Mouse (Mus musculus) cerebellum, postnatal 10 days (tissue): ENCODE measurements around the gene Patl2.
A peak's percentile ranks its signal among the peaks of the same experiment; 100 is the strongest.
"Not testable (repeated sequence)": the region's sequence is repeated elsewhere in the genome, so short reads cannot be mapped to it uniquely, and the experiment has no call there.

Experiments used
- DNase-seq, 2 experiments: peaks; one replicate each; pipeline ENCODE4 v3.0.0; 2021; ENCODE audit warnings: mixed read lengths in 2 of 2

Gene Patl2

GRCm38 (mm10) chr2:122141332-122141967, 44.5 kb downstream of the Patl2 start:
- no peak for DNase-seq

- DNase-seq = no peak
Observed at GRCm38 (mm10) chr2:122140815-122141214, 45.2 kb downstream of the Patl2 start.

DNA sequence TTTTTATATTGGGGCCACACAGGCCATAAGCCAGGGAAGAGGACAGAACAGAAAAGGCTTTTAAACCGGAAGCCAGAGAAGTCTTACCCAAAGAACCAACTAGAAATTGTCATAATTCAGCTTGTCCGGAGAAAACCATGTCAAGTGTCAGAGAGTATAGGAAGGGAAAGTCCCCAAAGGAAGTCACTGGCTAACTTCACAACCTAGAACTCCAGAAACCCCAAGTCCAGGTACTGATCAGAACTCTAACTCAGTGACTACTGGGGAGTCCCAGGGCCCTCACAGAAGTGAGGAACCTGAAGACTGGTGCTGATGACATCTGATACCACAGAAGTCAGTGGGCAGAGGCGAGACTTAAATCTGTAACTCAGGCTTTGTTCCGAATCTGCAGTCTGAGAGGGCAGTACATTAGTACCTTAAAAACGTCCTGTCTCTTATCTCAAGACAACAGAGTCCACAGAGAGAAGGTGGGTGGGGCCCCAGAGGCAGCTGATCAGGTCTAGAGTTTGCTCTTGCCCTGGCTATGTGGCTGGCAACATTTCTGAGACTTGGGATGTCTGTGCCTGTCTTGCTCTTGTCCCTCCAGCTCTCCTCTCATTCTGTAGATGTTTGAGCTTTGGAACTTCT, 48.0 kb downstream of the Patl2 start:
- DNase-seq = no peak

GRCm38 (mm10) chr2:122132618-122133017, 53.4 kb downstream of the Patl2 start:
- no peak for DNase-seq

- DNase-seq = no peak
Observed at GRCm38 (mm10) chr2:122132078-122132477, 53.9 kb downstream of the Patl2 start.

- DNase-seq = no peak
Observed at GRCm38 (mm10) chr2:122127635-122128034, 58.4 kb downstream of the Patl2 start.

DNA sequence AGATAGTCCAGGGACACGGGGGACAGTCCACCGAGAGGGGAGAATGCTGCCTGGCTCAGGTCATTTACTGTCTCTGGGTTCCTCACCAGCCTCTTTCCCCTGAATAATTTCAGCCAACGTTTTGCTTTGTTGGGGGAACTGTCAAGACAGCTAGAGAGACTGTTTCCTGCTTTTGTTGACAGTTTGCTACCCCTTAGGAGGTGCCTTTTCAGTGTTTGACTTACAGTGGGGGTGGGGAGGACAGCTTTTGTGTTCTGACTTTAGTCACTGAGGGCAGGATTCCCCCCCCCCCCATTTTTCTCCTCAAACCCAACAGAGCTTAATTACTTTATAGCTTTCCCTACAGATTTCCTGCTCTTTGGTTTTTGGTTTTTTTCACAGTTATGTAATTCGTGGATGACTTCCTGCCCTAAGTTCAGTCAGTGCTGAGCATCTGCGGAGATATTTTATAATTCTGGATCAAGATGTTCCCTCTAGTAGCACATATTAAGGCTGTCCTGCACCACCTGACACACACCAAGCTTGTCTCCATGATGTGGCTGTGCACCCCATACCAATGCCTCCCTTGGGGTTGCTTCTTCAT, 59.1 kb downstream of the Patl2 start:
- no peak for DNase-seq

- DNase-seq = no peak
Observed at GRCm38 (mm10) chr2:122125680-122126572, 60.1 kb downstream of the Patl2 start.

DNA sequence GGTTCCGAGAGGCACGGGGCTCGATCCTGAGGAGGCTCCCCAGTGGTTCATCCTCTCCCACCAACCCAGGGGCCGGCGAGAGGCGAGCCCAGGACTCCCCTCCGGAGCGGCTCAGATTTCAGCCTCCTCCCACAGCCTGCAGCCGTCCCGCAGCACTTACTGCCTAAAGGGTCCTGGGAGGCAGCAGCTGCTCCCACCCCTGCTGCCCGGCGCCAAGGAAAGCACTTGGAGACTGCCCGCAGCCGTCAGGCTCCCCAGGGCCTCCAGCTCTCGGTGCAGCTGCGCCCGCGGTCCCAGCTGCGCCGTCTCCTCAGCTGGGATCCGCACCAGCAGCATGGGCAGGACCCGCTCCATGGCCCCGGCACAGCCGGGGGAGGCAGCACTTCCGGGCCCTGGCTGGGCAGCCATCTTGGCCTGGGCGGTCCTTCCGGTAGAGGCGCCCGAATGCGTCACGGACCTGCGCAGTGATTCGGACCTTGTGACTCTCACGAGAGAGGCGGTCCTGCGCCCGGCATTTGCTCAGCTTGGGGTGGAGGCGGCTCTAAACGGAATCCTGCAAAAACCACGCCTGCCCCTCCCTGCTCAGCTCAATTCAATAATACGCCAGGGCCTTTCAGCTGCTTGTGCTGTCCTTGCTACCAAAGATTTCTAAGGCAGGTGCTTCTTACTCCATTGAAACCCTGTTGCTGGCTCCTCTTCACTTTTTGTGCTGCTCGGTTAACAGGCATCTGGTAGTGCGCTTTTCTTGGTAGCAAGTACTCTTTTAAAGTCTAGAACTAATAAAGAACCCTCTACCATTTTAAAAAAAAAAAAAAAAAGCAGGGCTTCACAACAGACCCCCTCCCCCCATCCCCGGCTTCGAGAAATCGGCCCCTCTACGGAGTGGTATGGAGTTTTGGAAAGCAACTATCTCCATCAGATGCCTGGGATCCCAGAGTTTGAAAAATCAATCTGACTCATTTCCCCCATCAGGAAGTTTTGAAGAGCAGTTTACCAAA, 67.7 kb downstream of the Patl2 start, which contains the start of gene Spg11:
TSS of gene Spg11 (minus strand) at position 426 of the 998 bp plus-strand sequence.
- peak; percentile 97 to 98 for DNase-seq

GRCm38 (mm10) chr2:122116888-122117287, 69.1 kb downstream of the Patl2 start:
- DNase-seq = peak in 1 of 2 experiments; percentile 7

- no peak for DNase-seq
Observed at GRCm38 (mm10) chr2:122109714-122110113, 76.3 kb downstream of the Patl2 start.

GRCm38 (mm10) chr2:122108101-122108500, 77.9 kb downstream of the Patl2 start:
- no peak for DNase-seq

- peak; percentile 7 to 13 for DNase-seq
Observed at GRCm38 (mm10) chr2:122102070-122102469, 83.9 kb downstream of the Patl2 start.

- DNase-seq = not testable (repeated sequence)
Observed at GRCm38 (mm10) chr2:122097686-122098085, 88.3 kb downstream of the Patl2 start.

- DNase-seq = no peak
Observed at GRCm38 (mm10) chr2:122093844-122094243, 92.1 kb downstream of the Patl2 start.

DNA sequence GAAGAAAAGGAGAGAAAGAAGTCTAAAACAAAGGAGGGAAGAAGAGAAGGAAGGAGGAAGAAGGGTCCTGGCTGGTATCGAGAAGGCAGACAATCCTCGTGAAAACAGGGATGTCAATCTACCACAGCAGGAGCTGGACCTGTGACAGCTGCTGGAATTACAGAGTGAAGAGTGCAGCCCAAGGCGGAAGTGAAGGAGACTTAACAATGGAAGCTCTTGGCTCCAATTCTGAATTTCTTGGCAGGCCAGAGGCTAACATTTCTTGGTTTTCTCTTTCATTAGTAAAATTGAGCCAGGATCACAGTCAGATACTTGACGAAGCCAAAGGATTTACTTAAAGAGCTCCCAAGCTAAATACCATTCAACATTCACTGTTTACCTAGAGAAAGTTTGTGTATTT, 99.5 kb downstream of the Patl2 start:
- DNase-seq = peak; percentile 41 to 65

GRCm38 (mm10) chr2:122081728-122082456, 104.1 kb downstream of the Patl2 start:
- DNase-seq = peak; percentile 65 to 66
